Mouse (Mus musculus): ENCODE measurements around the gene Wdr63.

Gene Wdr63

GRCm38 (mm10) chr3:146122125-146122420, 14.1 kb upstream of the Wdr63 start:
- no peak for DNase-seq (ENCODE audit: low spot score)

- DNase-seq (ENCODE audit: low spot score): peak; percentile 70
These were observed 13.6 kb upstream of the Wdr63 start for GRCm38 (mm10) chr3:146121310-146122124.

- DNase-seq (ENCODE audit: low spot score): no peak
These were observed 10.1 kb upstream of the Wdr63 start for GRCm38 (mm10) chr3:146117997-146118457.

GRCm38 (mm10) chr3:146117258-146117996, 9.5 kb upstream of the Wdr63 start, which contains the start of gene Mcoln3:
TSS of gene Mcoln3 (plus strand) at chr3:146117450.
- DNase-seq (ENCODE audit: low spot score): peak; percentile 23

- DNase-seq (ENCODE audit: low spot score): no peak
These were observed 3.0 kb upstream of the Wdr63 start for GRCm38 (mm10) chr3:146110916-146111315.

GRCm38 (mm10) chr3:146110358-146110757, 2.4 kb upstream of the Wdr63 start:
- DNase-seq (ENCODE audit: low spot score): no peak

GRCm38 (mm10) chr3:146108945-146109344, 1.0 kb upstream of the Wdr63 start:
- DNase-seq (ENCODE audit: low spot score): no peak

- peak; percentile 62 for DNase-seq (ENCODE audit: low spot score)
These were observed 647 bp downstream of the Wdr63 start for GRCm38 (mm10) chr3:146107116-146107849.

GRCm38 (mm10) chr3:146102049-146102448, 5.9 kb downstream of the Wdr63 start:
- DNase-seq (ENCODE audit: low spot score): no peak

- no peak for DNase-seq (ENCODE audit: low spot score)
These were observed 8.0 kb downstream of the Wdr63 start for GRCm38 (mm10) chr3:146099925-146100324.

GRCm38 (mm10) chr3:146097861-146098260, 10.1 kb downstream of the Wdr63 start:
- no peak for DNase-seq (ENCODE audit: low spot score)

- DNase-seq (ENCODE audit: low spot score): no peak
These were observed 10.9 kb downstream of the Wdr63 start for GRCm38 (mm10) chr3:146096986-146097385.

- DNase-seq (ENCODE audit: low spot score): no peak
These were observed 12.9 kb downstream of the Wdr63 start for GRCm38 (mm10) chr3:146095066-146095465.

- DNase-seq (ENCODE audit: low spot score): no peak
These were observed 16.8 kb downstream of the Wdr63 start for GRCm38 (mm10) chr3:146090988-146091657.

GRCm38 (mm10) chr3:146080241-146080640, 27.7 kb downstream of the Wdr63 start:
- DNase-seq (ENCODE audit: low spot score): no peak

GRCm38 (mm10) chr3:146072780-146073179, 35.1 kb downstream of the Wdr63 start:
- DNase-seq (ENCODE audit: low spot score): peak; percentile 49

- DNase-seq (ENCODE audit: low spot score): no peak
These were observed 38.7 kb downstream of the Wdr63 start for GRCm38 (mm10) chr3:146069276-146069675.

- DNase-seq (ENCODE audit: low spot score): no peak
These were observed 44.8 kb downstream of the Wdr63 start for GRCm38 (mm10) chr3:146063146-146063545.

GRCm38 (mm10) chr3:146059356-146059926, 48.5 kb downstream of the Wdr63 start:
- DNase-seq (ENCODE audit: low spot score): no peak

- peak; percentile 76 for DNase-seq (ENCODE audit: low spot score)
These were observed 49.7 kb downstream of the Wdr63 start for GRCm38 (mm10) chr3:146058263-146058662.

- no peak for DNase-seq (ENCODE audit: low spot score)
These were observed 50.8 kb downstream of the Wdr63 start for GRCm38 (mm10) chr3:146057131-146057530.

- DNase-seq (ENCODE audit: low spot score): no peak
These were observed 54.1 kb downstream of the Wdr63 start for GRCm38 (mm10) chr3:146053873-146054272.

Data from embryo, embryonic 10 days (tissue).